Mouse (Mus musculus) heart, embryonic 11.5 days (tissue): ENCODE measurements around the gene Mettl26. TPM values are rescaled to one million over a fixed set of nuclear protein-coding genes. Genes with fewer than 3 reads are reported as not detected.

Experiments used
- ATAC-seq: fragments of 200-750 bp; cut with Nextera tagmentation; replicated peaks from 2 replicates; pipeline ENCODE4 v1.8.0; 2017; ENCODE audit warnings: moderate library complexity; ENCODE audit not compliant: insufficient number of reproducible peaks, low FRiP score, low TSS enrichment
- H3K27ac ChIP-seq: fragments of 300-500 bp; sonication (generic); 2 replicates; pipeline ENCODE4 v1.5.1; 2014; ENCODE audit warnings: mild to moderate bottlenecking, low read depth, low read length
- H3K27me3 ChIP-seq: fragments of 300-500 bp; sonication (generic); 2 replicates; pipeline ENCODE4 v1.6.1; 2014; ENCODE audit warnings: mild to moderate bottlenecking, low read length, mixed read lengths; ENCODE audit not compliant: control insufficient read depth, insufficient read depth
- H3K36me3 ChIP-seq: fragments of 300-500 bp; sonication (generic); 2 replicates; pipeline ENCODE4 v1.6.1; 2014; ENCODE audit warnings: mild to moderate bottlenecking, low read length, moderate library complexity, mixed read lengths; ENCODE audit not compliant: control insufficient read depth, insufficient read depth
- H3K4me1 ChIP-seq: fragments of 300-500 bp; sonication (generic); 2 replicates; pipeline ENCODE4 v1.6.1; 2014; ENCODE audit warnings: low read length; ENCODE audit not compliant: control insufficient read depth, insufficient read depth
- H3K4me2 ChIP-seq: fragments of 300-500 bp; sonication (generic); 2 replicates; pipeline ENCODE4 v1.6.1; 2014; ENCODE audit warnings: mild to moderate bottlenecking, moderate library complexity
- H3K4me3 ChIP-seq: fragments of 300-500 bp; sonication (generic); 2 replicates; pipeline ENCODE4 v1.5.1; 2014; ENCODE audit warnings: low read depth, low read length
- H3K9ac ChIP-seq: fragments of 300-500 bp; sonication (generic); 2 replicates; pipeline ENCODE4 v1.6.1; 2014; ENCODE audit warnings: mild to moderate bottlenecking, low read depth, low read length, moderate library complexity
- H3K9me3 ChIP-seq: fragments of 300-500 bp; sonication (generic); replicated peaks from 2 replicates; pipeline ENCODE4 v1.6.1; 2016; ENCODE audit warnings: low read length; ENCODE audit not compliant: control insufficient read depth
- WGBS: fragments of 180-500 bp; shearing (Covaris S2); extraction: QIAGEN DNeasy Blood & Tissue Kit; methylation state at CpG from one replicate; pipeline ENCODE4 v1.1.7; 2014; ENCODE audit not compliant: insufficient replicate concordance; 5-methylcytosine and 5-hydroxymethylcytosine counted together
- polyA plus RNA-seq: library from polyadenylated mRNA; unstranded; fragments of >200 nt; fragmentation: Nextera tagmentation; extraction: Ambion mirVana; gene quantifications from 2 replicates; pipeline ENCODE4 v1.2.1, GENCODE M21; 2014

Gene Mettl26
- polyA plus RNA-seq, 1 experiment from 2014 or later, result 46.0 TPM

GRCm38 (mm10) chr17:25916931-25917647 is 42.2 kb downstream of the Mettl26 start:
- Histone ChIP-seq H3K27me3 (no peaks in the 10 kb centered on the region), H3K27ac (no peak overlapping the region), H3K9ac (no peak overlapping the region), H3K4me1 (peaks cover 29% of the 10 kb centered on the region), H3K4me2 (no peak overlapping the region), H3K4me3 (no peak overlapping the region), H3K9me3 (no peaks in the 10 kb centered on the region), H3K36me3 (0 out of 2 replicates have a peak, but pooled peaks cover 3% of the 10 kb centered on the region)
- no peak for ATAC-seq
- WGBS, result 81% methylated on average over 8 of the region's 8 CpGs

DNA sequence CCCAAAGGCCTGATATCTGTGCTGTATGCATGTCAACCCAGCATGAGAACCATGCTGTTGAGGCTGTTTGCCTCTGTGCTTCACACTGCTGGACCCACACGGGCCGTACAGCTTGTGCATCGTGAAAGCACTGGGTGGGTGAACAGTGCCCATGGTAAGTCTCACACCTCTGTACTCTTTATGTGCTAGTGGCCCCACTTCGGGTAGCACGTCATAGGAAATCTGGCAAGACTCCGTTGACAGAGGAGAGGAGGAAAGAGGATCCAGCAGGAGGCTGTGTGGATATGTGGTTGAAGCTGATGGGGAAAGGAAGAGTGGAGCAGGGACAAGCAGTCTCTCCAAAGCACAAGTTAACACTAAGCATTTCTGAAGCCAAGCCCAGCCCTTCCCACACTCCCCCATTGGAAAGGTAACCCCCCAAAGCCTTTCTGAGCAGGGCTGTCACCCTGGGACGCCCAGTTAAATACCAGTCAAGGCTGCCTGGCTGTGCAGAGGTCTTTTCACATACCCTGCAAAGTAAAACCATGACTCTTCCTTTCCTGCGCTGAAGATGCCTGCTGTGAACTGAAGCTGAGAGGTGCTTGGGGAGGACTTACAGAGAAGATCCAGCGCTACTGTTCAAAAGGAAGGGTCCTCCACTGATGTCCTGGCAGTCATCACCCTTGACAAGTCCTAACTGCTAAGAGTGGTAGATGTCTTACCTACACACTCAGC is 43.3 kb downstream of the Mettl26 start:
- H3K27me3 ChIP-seq, result no peaks in the 10 kb centered on the region
- H3K4me3 ChIP-seq, result peak overlapping the region; percentile 95
- no peaks in the 10 kb centered on the region for H3K9me3 ChIP-seq
- no peak for ATAC-seq
- WGBS, result 70% methylated on average over 9 of the region's 9 CpGs
- H3K36me3 ChIP-seq, result 0 out of 2 replicates have a peak, but pooled peaks cover 3% of the 10 kb centered on the region
- peaks cover 29% of the 10 kb centered on the region for H3K4me1 ChIP-seq
- peak overlapping the region; percentile 92 for H3K9ac ChIP-seq
- peak overlapping the region; percentile 97 for H3K4me2 ChIP-seq
- H3K27ac ChIP-seq, result no peak overlapping the region

DNA sequence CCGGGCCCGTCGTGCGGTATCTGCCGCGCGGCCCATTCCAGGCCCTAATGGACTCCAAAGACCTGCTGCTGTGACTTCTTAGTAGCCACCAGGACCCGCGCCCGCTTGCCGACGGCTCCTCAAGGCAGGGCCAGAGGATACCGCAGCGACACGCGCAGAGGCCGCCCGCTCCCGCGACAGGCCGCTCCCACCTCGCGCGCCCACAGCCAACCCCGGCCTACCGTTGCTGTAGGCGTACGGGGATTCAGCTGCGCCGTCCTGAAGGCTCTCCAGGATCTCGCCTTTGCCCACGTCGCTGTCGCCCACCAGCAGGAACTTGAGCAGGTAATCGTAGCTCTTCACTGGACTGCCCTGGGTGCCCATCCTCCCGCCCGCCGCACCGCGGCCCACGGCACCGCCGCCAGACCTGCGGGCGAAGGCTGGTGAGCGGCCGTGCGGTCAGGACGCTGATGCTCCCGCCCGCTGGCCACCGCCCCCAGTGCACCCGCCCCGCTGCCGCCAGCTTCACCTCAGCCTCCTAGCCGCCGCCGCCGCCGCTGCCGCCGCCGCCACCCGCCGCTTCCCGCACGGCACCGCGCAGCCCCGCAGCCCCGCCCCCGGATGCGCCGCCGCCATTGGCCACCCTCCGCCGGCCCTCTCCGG is 44.4 kb downstream of the Mettl26 start, which contains the start of gene Rab40c:
Gene Rab40c, minus strand, starts transcription at position 584 of the 642 bp plus-strand sequence.
- peak within 1 kb of the TSS; percentile 92 for H3K9ac ChIP-seq
- under 1% methylated on average over 51 of the region's 78 CpGs for WGBS
- peak within 1 kb of the TSS; percentile 97 for H3K4me2 ChIP-seq
- ATAC-seq, result no peak
- no peaks in the 10 kb centered on the region for H3K27me3 ChIP-seq
- no peaks in the 10 kb centered on the region for H3K9me3 ChIP-seq
- peak within 1 kb of the TSS; percentile 95 for H3K4me3 ChIP-seq
- H3K36me3 ChIP-seq, result 0 out of 2 replicates have a peak, but pooled peaks cover 3% of the 10 kb centered on the region
- peak within 1 kb of the TSS; percentile 94 for H3K27ac ChIP-seq
- peaks cover 20% of the 10 kb centered on the region for H3K4me1 ChIP-seq

GRCm38 (mm10) chr17:25919786-25920642 is 45.1 kb downstream of the Mettl26 start:
- Histone ChIP-seq H3K36me3 (0 out of 2 replicates have a peak, but pooled peaks cover 3% of the 10 kb centered on the region), H3K4me1 (peaks cover 14% of the 10 kb centered on the region), H3K9ac (peak overlapping the region; percentile 72), H3K27me3 (no peaks in the 10 kb centered on the region), H3K27ac (peak overlapping the region; percentile 94), H3K4me2 (peak overlapping the region; percentile 97), H3K9me3 (no peaks in the 10 kb centered on the region), H3K4me3 (peak overlapping the region; percentile 95)
- WGBS, result 1% methylated on average over 39 of the region's 40 CpGs
- peak; percentile 96 for ATAC-seq

- H3K9me3 ChIP-seq, result no peaks in the 10 kb centered on the region
- WGBS, result 83% methylated on average over 5 of the region's 5 CpGs
- no peak overlapping the region for H3K4me2 ChIP-seq
- no peak overlapping the region for H3K27ac ChIP-seq
- peaks cover 4% of the 10 kb centered on the region for H3K36me3 ChIP-seq
- no peak overlapping the region for H3K9ac ChIP-seq
- ATAC-seq, result no peak
- no peak overlapping the region for H3K4me3 ChIP-seq
- H3K4me1 ChIP-seq, result peaks cover 13% of the 10 kb centered on the region
- H3K27me3 ChIP-seq, result no peaks in the 10 kb centered on the region
Observed at GRCm38 (mm10) chr17:25922120-25922519, 47.2 kb downstream of the Mettl26 start.

DNA sequence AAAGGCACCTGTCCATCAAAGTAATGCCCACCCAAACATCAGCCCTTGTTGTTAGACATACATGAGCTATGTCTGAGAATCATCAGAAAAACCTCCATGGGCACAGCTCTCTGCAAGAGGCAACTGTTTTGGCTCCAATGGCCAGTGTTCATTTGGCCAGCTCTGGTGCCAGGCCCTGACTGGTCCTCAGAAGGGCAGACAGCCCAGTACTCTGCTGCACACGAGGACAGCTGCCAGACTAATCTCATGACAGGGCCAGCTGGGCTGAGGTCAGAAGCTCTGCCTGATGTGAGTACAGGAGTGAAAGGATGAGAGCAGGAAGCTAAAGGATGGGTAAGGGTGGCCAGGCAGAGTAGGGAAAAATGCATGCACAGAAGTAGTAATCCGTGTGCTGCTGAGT is 50.5 kb downstream of the Mettl26 start:
- WGBS, result 70% methylated on average over 2 of the region's 2 CpGs

More for the DNA sequence above, 50.5 kb downstream of the Mettl26 start:
- Histone ChIP-seq H3K4me1 (no peaks in the 10 kb centered on the region), H3K4me2 (no peak overlapping the region), H3K4me3 (no peak overlapping the region), H3K36me3 (peaks cover 18% of the 10 kb centered on the region), H3K9ac (no peak overlapping the region), H3K27ac (no peak overlapping the region), H3K9me3 (no peaks in the 10 kb centered on the region), H3K27me3 (no peaks in the 10 kb centered on the region)
- ATAC-seq, result no peak
